8 mouse cellular contexts compared by ENCODE assay signal in genomic region chr4:155469590-155470262, GRCm38 (mm10). TPM values are rescaled to one million over a fixed set of nuclear protein-coding genes. Genes with fewer than 3 reads are reported as not detected.
A peak's percentile ranks its signal among the peaks of the same experiment; 100 is the strongest.
DNase-seq lines count a peak whose midpoint lies in the region; ATAC-seq and TF ChIP-seq lines count a peak whose summit lies in the region.

No protein-coding gene starts in this region.

- no peak for ATAC-seq in monocyte, adult 5-6 weeks (replicated peaks; ENCODE audit: insufficient number of reproducible peaks, low FRiP score, low TSS enrichment, poor library complexity, severe bottlenecking)

- peak; percentile 20 to 64 for DNase-seq in layer of hippocampus, postnatal 14 days (ENCODE audit: low spot score in 2 of 2)
- DNase-seq in layer of hippocampus, adult 9-11 months = no peak
- DNase-seq in adrenal gland, postnatal 25 days = peak; percentile 56
- peak; percentile 68 to 84 for DNase-seq in heart, adult 2 months
- DNase-seq in layer of hippocampus, postnatal 36 days = peak; percentile 36 to 43
- DNase-seq in Muller cell, postnatal 12 days (ENCODE audit: inconsistent ontology term) = no peak
- DNase-seq in urinary bladder, postnatal 25 days (ENCODE audit: low spot score) = no peak

- H3K27me3 ChIP-seq in heart, adult 2 months (ENCODE audit: control insufficient read depth, insufficient read depth, low read length) = no peaks in the 10 kb centered on the region

- H3K4me3 ChIP-seq in heart, adult 2 months = peak overlapping the region; percentile 27; the same call in 1 of the 2 replicates

- H3K4me1 ChIP-seq in heart, adult 2 months (ENCODE audit: control insufficient read depth, insufficient read depth, low read length) = peaks cover 2% of the 10 kb centered on the region

- TF ChIP-seq EP300 in heart, adult 2 months (IDR thresholded peaks at IDR 0.05; ENCODE audit: insufficient read depth, low read depth, low read length) = peak; percentile 82

- intact Hi-C loops in heart, adult 2 months (cut with DNase I) = no loop called here

- H3K79me2 ChIP-seq in heart, adult 2 months (replicated peaks; ENCODE audit: control insufficient read depth, insufficient read depth, low read length) = no peaks in the 10 kb centered on the region

- peak overlapping the region; percentile 44 for H3K9ac ChIP-seq in heart, adult 2 months (ENCODE audit: low read depth, low read length)

- peak; percentile 25; the same call in 1 of the 2 replicates for TF ChIP-seq POLR2A in heart, adult 2 months (IDR thresholded peaks at IDR 0.05; ENCODE audit: insufficient read depth, low read depth, low read length)

- no peak for TF ChIP-seq CTCF in heart, adult 2 months (IDR thresholded peaks at IDR 0.05)

- no peaks in the 10 kb centered on the region for H3K36me3 ChIP-seq in heart, adult 2 months (ENCODE audit: control insufficient read depth, insufficient read depth, low read length)

- WGBS in heart, adult 2 months = 62% methylated on average over 18 of the region's 18 CpGs

- no peak overlapping the region; the same call in 1 of the 2 replicates for H3K27ac ChIP-seq in heart, adult 2 months

RNA-seq across cellular contexts. Expression of gene Tmem52, which starts 0.8 kb away (rescaled TPM):
- 10 to 100 TPM in 1 of 2 experiments, 1 to 10 TPM in 1; 6.2 to 10.5 TPM for total RNA-seq in layer of hippocampus, postnatal 14 days (2021)
- 5.1 and 7.3 TPM in 2 replicates for total RNA-seq in adrenal gland, postnatal 25 days (2021)
- total RNA-seq in heart, adult 2 months (2021) = 10 to 100 TPM in 1 of 2 experiments, 1 to 10 TPM in 1; 7.0 to 11.2 TPM
- 2.1 and 4.8 TPM in 2 replicates for polyA plus RNA-seq in heart, adult 2 months (2012; rRNA removed)
- 1 to 10 TPM; 2.0 to 6.6 TPM for total RNA-seq in layer of hippocampus, postnatal 36 days (2021)
- not detected in 3 replicates for total RNA-seq in monocyte, adult 5-6 weeks (2017)

RNA-seq across cellular contexts. Expression of gene Gnb1, which starts 21.4 kb away (rescaled TPM):
- 100 to 1,000 TPM; 855 to 871 TPM for total RNA-seq in layer of hippocampus, postnatal 14 days (2021)
- total RNA-seq in adrenal gland, postnatal 25 days (2021) = 309 and 392 TPM in 2 replicates
- 100 to 1,000 TPM; 147 to 151 TPM for total RNA-seq in heart, adult 2 months (2021)
- 257 and 332 TPM in 2 replicates for polyA plus RNA-seq in heart, adult 2 months (2012; rRNA removed)
- total RNA-seq in layer of hippocampus, postnatal 36 days (2021) = 100 to 1,000 TPM; 744 to 792 TPM
- total RNA-seq in monocyte, adult 5-6 weeks (2017) = 150 to 269 TPM (median 199 TPM) in 3 replicates

Comparison
In these comparisons a context has a peak if more than half of its experiments do, and no peak if none do; other contexts are left out.
1. DNase-seq: peak in layer of hippocampus, postnatal 14 days (2 of 2), adrenal gland, postnatal 25 days (single experiment), heart, adult 2 months (2 of 2) and layer of hippocampus, postnatal 36 days (2 of 2); none in layer of hippocampus, adult 9-11 months (single experiment), Muller cell, postnatal 12 days (single experiment) and urinary bladder, postnatal 25 days (single experiment).